Mouse (Mus musculus): ENCODE measurements around the gene Arfgap2. TPM values are rescaled to one million over a fixed set of nuclear protein-coding genes. Genes with fewer than 3 reads are reported as not detected.
A peak's percentile ranks its signal among the peaks of the same experiment; 100 is the strongest.
"Not testable (repeated sequence)": the region's sequence is repeated elsewhere in the genome, so short reads cannot be mapped to it uniquely, and the experiment has no call there.

Gene Arfgap2
- total RNA-seq (2021): 100 to 1,000 TPM in 1 of 2 experiments, 10 to 100 TPM in 1; 94.6 to 107 TPM
- long read RNA-seq, experiment 1, transcript Arfgap2-202 (16 exons, 3,068 nt): major isoform, 139 of 161 reads
- long read RNA-seq, experiment 1, transcript Arfgap2-201 (17 exons, 2,791 nt): minor isoform, 5 of 161 reads
- long read RNA-seq, experiment 1, partial matches to known transcripts: 4 of 161 reads
- long read RNA-seq, experiment 1, other reads (novel, unspliced or antisense): 13 of 161 reads
- long read RNA-seq, experiment 2, transcript Arfgap2-202 (16 exons, 3,068 nt): major isoform, 381 of 433 reads
- long read RNA-seq, experiment 2, transcript Arfgap2-201 (17 exons, 2,791 nt): minor isoform, 9 of 433 reads
- long read RNA-seq, experiment 2, partial matches to known transcripts: 17 of 433 reads
- long read RNA-seq, experiment 2, other reads (novel, unspliced or antisense): 25 of 433 reads

DNA sequence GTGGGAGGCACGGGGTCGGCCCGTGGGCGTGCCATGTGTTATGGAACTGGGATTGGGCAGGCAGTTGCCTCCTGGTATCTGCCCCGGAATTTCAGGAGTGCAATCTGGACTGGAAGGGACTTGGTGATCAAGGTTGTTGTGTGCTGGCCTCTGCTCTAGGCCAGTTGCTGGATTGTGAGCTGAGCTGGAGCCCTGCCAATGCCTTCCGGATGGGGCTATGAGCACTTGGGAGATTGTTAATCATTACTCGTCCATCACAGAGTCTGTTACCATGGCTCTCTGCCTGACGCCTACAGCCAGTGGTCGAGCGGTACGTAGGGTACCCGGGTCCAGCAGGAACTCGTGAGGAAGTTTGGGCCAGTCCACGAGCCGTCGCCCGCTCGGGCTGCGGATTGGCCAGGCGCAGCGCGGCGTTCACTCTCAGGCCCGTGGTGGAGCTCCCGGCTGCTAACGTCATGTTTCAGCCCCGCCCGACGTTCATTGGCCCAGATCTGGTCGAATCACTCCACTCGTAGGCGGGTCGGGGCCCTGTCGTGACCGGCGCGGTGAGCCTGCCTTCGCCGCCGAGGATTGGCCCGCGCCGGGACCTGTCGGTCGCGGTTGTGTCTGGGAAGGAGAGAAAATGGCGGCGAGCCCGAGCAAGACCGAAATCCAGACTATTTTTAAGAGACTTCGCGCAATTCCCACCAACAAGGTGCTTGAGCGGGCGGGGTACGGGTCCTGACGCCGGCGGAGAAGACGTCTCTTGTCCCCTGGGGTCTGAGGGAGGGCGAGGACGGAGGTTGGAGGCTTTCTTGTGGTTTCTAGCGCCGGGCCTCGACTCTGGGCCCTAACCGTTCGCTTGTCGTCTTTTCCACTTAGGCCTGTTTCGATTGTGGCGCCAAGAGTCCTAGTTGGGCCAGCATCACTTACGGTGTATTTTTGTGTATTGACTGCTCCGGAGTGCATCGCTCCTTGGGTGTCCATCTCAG, at the start of gene Arfgap2:
Gene Arfgap2, plus strand, starts transcription at position 264 of the 971 bp plus-strand sequence.
- peak; percentile 93 to 95 for DNase-seq (ENCODE audit: low spot score in 2 of 2)

DNA sequence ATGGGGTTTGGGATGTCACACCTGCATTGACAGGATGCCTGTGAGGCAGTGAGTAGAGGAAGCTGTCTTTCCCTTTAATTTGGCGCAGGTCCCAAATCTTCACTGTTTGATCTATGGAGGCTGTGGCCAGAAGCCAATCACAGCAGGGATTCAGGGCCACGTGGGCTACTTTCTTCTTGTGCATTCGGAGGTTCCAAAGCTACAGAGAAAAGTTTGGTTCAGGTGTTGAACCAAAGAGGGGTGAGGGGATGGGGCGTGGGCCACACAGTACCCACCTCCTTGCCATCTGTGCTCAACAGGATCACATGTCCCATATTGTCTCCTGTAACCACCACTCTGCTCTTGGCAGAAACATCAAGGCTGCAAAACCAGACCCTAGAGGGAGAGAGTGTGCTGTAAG, 47.7 kb upstream of the Arfgap2 start:
- DNase-seq (ENCODE audit: low spot score in 2 of 2): no peak

GRCm38 (mm10) chr2:91220501-91220900, 44.3 kb upstream of the Arfgap2 start:
- DNase-seq (ENCODE audit: low spot score in 2 of 2): no peak

GRCm38 (mm10) chr2:91223614-91224013, 41.2 kb upstream of the Arfgap2 start:
- no peak for DNase-seq (ENCODE audit: low spot score in 2 of 2)

- DNase-seq (ENCODE audit: low spot score in 2 of 2): no peak
Measured at GRCm38 (mm10) chr2:91229735-91230134, 35.0 kb upstream of the Arfgap2 start.

GRCm38 (mm10) chr2:91236601-91237510, 27.9 kb upstream of the Arfgap2 start, which contains the start of gene Ddb2:
Gene Ddb2 (minus strand): TSS chr2:91236982.
- DNase-seq (ENCODE audit: low spot score in 2 of 2): peak; percentile 88

GRCm38 (mm10) chr2:91237511-91238080, 27.2 kb upstream of the Arfgap2 start:
- DNase-seq (ENCODE audit: low spot score in 2 of 2): not testable (repeated sequence)

DNA sequence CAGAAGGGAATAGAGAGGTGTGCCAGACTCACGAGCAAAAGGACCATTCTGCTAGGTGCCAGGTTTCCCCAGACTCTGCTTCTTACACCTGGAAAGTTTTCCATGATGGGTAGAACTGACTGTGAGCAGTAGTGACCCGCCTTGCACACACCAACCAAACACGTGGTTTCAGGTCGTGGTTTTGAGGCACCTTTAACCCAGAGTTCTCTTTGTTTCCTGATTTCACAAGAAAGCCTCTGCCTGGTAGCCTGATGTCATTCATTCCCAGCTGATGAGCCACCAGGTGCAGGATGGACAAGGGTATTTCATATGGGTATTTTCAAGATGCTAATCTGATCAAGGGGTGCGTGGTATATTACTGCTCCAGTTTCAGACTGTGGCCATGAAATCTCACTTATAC, 22.2 kb upstream of the Arfgap2 start:
- DNase-seq (ENCODE audit: low spot score in 2 of 2): no peak

DNA sequence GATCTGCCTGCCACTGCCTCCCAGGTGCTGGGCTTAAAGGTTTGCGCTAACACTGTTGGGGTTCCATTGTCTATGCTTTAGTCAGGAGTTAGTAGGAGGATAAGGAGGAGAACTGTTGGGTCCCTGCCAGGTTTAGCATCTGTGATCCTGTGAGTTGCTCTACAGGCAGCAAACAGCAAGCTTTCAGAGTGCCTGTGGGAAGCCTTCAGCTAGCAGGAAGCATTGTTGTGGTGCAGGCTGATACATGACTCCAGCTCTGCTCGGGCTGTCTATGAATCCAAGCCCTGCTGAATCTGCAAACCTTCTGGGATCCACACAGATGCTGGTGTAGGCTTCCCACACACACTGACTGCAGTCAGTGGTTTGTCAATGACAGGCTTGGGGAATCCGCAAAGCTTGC, 21.4 kb upstream of the Arfgap2 start:
- no peak for DNase-seq (ENCODE audit: low spot score in 2 of 2)

DNA sequence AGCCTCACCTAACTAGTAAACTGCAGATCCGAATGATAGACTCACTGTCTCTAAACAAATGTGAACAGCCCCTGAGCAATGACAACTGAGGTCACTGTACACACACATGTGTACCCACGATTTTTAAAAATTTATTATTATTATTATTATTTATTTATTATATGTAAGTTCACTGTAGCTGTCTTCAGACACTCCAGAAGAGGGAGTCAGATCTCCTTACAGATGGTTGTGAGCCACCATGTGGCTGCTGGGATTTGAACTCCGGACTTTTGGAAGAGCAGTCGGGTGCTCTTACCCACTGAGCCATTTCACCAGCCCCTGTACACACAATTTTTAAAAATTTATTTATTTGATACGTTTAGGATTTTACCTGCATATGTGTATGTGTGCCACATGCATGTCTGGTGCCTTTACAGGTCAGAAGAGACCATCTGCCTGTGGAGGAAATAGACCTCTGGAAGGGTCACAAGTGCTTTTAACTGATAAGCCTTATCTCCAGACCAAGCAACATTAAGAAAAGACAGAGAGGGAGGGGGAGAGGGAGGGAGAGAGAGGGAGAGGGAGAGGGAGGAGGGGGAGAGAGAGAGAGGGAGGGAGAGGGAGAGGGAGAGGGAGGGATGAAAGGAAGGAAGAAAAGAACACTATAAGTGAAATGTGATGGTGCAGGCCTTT, 20.1 kb upstream of the Arfgap2 start:
- DNase-seq (ENCODE audit: low spot score in 2 of 2): no peak

DNA sequence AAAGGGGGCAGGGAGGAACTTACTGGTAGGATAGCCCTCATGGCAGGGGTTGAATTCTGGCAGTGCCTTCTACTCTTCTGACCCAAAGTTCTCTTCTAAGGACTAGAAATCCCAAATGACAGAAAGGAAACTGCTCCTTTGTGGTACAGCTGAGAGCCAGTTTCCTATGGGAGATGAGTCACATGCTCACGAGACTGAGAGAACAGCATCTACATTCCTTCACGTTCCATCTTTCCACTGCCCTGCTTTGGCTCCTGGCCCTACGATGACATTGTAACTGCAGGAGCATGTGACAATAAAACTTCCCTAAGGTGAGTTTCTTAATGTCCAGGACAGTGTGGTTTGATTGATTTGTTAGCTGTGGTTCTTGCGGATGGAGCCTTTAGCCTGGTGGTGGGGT, 16.4 kb upstream of the Arfgap2 start:
- DNase-seq (ENCODE audit: low spot score in 2 of 2): no peak

GRCm38 (mm10) chr2:91252001-91252400, 12.8 kb upstream of the Arfgap2 start:
- no peak for DNase-seq (ENCODE audit: low spot score in 2 of 2)

GRCm38 (mm10) chr2:91252512-91252911, 12.3 kb upstream of the Arfgap2 start:
- no peak for DNase-seq (ENCODE audit: low spot score in 2 of 2)

GRCm38 (mm10) chr2:91254725-91255380, 9.9 kb upstream of the Arfgap2 start:
- DNase-seq (ENCODE audit: low spot score in 2 of 2): no peak

DNA sequence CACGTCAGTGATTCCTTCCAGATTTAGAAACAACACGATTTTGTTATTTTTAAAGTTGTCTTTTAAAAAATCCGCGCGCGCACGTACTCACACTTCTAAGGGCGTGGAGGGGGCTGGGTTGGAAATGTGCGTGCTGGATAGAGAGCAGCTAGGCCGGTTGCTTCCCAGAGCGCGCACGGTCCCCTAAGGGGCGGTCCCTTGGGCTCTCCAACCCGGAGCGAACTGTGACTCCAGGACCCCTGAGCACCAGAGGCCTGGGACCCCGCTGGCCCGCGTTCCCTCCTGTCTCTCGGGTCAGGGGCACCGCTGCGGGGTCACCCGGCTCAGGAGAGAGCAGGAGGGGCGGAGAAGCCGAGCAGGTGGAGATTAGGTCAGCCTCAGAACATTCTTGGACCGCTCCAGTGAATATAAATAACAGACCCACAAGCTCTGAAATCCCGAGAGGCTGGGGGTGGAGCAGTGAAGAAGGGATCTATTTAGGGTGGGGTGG, 9.1 kb upstream of the Arfgap2 start, which contains the start of gene Pacsin3:
Gene Pacsin3, plus strand, starts transcription at position 294 of the 490 bp plus-strand sequence.
- DNase-seq (ENCODE audit: low spot score in 2 of 2): no peak

DNA sequence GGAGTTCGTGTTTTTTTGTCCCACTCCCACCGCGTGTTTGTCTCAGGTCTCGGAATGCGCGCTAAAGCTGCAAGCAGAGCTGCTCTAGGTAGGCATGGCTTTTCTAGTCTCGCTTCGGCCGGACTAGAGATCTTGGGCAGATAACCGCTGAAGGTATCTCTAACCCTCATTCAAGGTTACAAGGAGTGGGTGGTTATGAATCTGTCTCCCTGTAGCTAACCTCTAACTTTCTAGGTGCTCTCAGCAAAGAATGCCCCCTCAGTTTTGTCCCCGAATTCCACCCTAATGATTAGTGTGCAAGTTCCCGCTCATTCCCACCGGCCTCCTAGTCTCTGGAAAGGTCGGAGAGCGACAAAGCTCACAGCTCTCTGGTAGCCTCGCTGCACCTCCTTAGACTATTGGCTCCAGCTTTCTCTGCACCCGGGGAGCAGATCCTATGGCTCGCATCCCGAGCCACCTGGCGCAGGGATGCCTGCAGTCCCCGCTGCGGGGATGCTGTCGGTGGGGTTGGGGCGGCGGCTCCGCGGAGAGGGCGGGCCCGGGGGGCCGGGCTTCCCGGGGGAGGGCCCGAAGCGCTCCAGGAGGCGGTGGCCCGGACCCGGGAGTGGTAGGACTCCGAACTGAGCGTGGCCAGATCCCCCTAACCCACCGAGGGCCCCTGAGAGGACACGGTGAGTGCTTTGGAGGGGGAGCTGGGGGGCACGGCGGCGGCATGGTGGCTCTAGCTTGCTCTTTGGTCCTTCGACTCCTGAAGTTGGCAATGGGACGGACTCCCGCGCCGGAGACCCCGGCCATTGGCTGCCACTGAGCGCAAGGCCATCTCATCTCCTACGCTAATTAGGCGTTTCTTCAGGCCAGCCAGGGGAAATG, 8.3 kb upstream of the Arfgap2 start:
- DNase-seq (ENCODE audit: low spot score in 2 of 2): peak; percentile 66 to 75

GRCm38 (mm10) chr2:91257126-91257980, 7.4 kb upstream of the Arfgap2 start:
- peak in 1 of 2 experiments; percentile 48 for DNase-seq (ENCODE audit: low spot score in 2 of 2)
